Mouse (Mus musculus) embryonic facial prominence, embryonic 14.5 days (tissue): ENCODE data around the gene Eif2ak1. TPM values are rescaled to one million over a fixed set of nuclear protein-coding genes. Genes with fewer than 3 reads are reported as not detected.
A peak's percentile ranks its signal among the peaks of the same experiment; 100 is the strongest.

Experiments
- ATAC-seq: fragments of 200-750 bp; cut with Nextera tagmentation; 2 replicates; pipeline ENCODE4 v1.8.0; 2017; ENCODE audit warnings: low read depth, moderate number of reproducible peaks, moderate TSS enrichment
- DNase-seq: peaks from one replicate; pipeline ENCODE4 v3.0.0-alpha.2; 2015; ENCODE audit warnings: low spot score
- H3K27ac ChIP-seq: fragments of 300-500 bp; sonication (generic); replicated peaks from 2 replicates; pipeline ENCODE4 v1.5.1; 2014; ENCODE audit warnings: low read depth, mild to moderate bottlenecking, low read length, moderate library complexity
- H3K27me3 ChIP-seq: fragments of 300-500 bp; sonication (generic); replicated peaks from 2 replicates; pipeline ENCODE4 v1.6.1; 2014; ENCODE audit warnings: low read length; ENCODE audit not compliant: control insufficient read depth, insufficient read depth
- H3K36me3 ChIP-seq: fragments of 300-500 bp; sonication (generic); 2 replicates; pipeline ENCODE4 v1.6.1; 2014; ENCODE audit warnings: low read length, mixed read lengths; ENCODE audit not compliant: control insufficient read depth, insufficient read depth
- H3K4me1 ChIP-seq: fragments of 300-500 bp; sonication (generic); 2 replicates; pipeline ENCODE4 v1.6.1; 2014; ENCODE audit warnings: antibody characterized with exemption, low read length; ENCODE audit not compliant: control insufficient read depth, insufficient read depth
- H3K4me2 ChIP-seq: fragments of 300-500 bp; sonication (generic); 2 replicates; pipeline ENCODE4 v1.6.1; 2014; ENCODE audit warnings: low read depth, mild to moderate bottlenecking, low read length, moderate library complexity, mixed read lengths
- H3K4me3 ChIP-seq: fragments of 300-500 bp; sonication (generic); 2 replicates; pipeline ENCODE4 v1.5.1; 2014; ENCODE audit warnings: low read depth, mild to moderate bottlenecking, low read length
- H3K9ac ChIP-seq: fragments of 300-500 bp; sonication (generic); 2 replicates; pipeline ENCODE4 v1.6.1; 2014; ENCODE audit warnings: low read depth, mild to moderate bottlenecking, low read length, moderate library complexity, mixed read lengths
- H3K9me3 ChIP-seq: fragments of 300-500 bp; sonication (generic); 2 replicates; pipeline ENCODE4 v1.6.1; 2016; ENCODE audit warnings: low read length; ENCODE audit not compliant: control insufficient read depth
- WGBS: fragments of 180-500 bp; shearing (Covaris S2); extraction: QIAGEN DNeasy Blood & Tissue Kit; methylation state at CpG from one replicate; pipeline ENCODE4 v1.1.7; 2014; 5-methylcytosine and 5-hydroxymethylcytosine counted together
- polyA plus RNA-seq: library from polyadenylated mRNA; unstranded; fragments of >200 nt; fragmentation: Nextera tagmentation; extraction: Ambion mirVana; gene quantifications from 2 replicates; pipeline ENCODE4 v1.2.1, GENCODE M21; 2014

Gene Eif2ak1
- polyA plus RNA-seq, 1 experiment from 2014 or later, result 38.4 TPM

GRCm38 (mm10) chr5:143930656-143931055, 113.1 kb downstream of the Eif2ak1 start:
- WGBS, result 93% methylated on average over 12 of the region's 12 CpGs
- no peak overlapping the region for H3K4me2 ChIP-seq
- no peak overlapping the region for H3K9ac ChIP-seq
- DNase-seq (no peak), ATAC-seq (no peak)
- H3K4me1 ChIP-seq, result no peaks in the 10 kb centered on the region
- H3K36me3 ChIP-seq, result peaks cover 60% of the 10 kb centered on the region
- H3K4me3 ChIP-seq, result no peak overlapping the region
- no peak overlapping the region for H3K27ac ChIP-seq
- no peaks in the 10 kb centered on the region for H3K9me3 ChIP-seq
- H3K27me3 ChIP-seq, result no peaks in the 10 kb centered on the region

- Histone ChIP-seq H3K27me3 (no peaks in the 10 kb centered on the region), H3K4me3 (no peak overlapping the region), H3K9me3 (no peaks in the 10 kb centered on the region), H3K9ac (no peak overlapping the region), H3K4me1 (no peaks in the 10 kb centered on the region), H3K27ac (no peak overlapping the region), H3K36me3 (peaks cover 46% of the 10 kb centered on the region), H3K4me2 (no peak overlapping the region)
- no peak for ATAC-seq
- DNase-seq, result no peak
- 82% methylated on average over 6 of the region's 6 CpGs for WGBS
Measured at GRCm38 (mm10) chr5:143931863-143932580, 114.4 kb downstream of the Eif2ak1 start.

GRCm38 (mm10) chr5:143932831-143933230, 115.2 kb downstream of the Eif2ak1 start, which contains the start of gene Rsph10b:
TSS of gene Rsph10b (plus strand) at chr5:143933035.
- H3K4me1 ChIP-seq, result no peaks in the 10 kb centered on the region

GRCm38 (mm10) chr5:143933414-143933813, 115.8 kb downstream of the Eif2ak1 start:
- no peak overlapping the region for H3K4me2 ChIP-seq
- H3K9ac ChIP-seq, result no peak overlapping the region
- DNase-seq (no peak), ATAC-seq (no peak)
- H3K36me3 ChIP-seq, result peaks cover 37% of the 10 kb centered on the region
- no peaks in the 10 kb centered on the region for H3K9me3 ChIP-seq
- WGBS, result 87% methylated on average over 11 of the region's 11 CpGs
- H3K4me1 ChIP-seq, result no peaks in the 10 kb centered on the region
- H3K27ac ChIP-seq, result no peak overlapping the region
- H3K27me3 ChIP-seq, result no peaks in the 10 kb centered on the region
- H3K4me3 ChIP-seq, result no peak overlapping the region

More at GRCm38 (mm10) chr5:143932831-143933230, 115.2 kb downstream of the Eif2ak1 start, which contains the start of gene Rsph10b:
- Histone ChIP-seq H3K36me3 (peaks cover 42% of the 10 kb centered on the region), H3K27ac (no peak within 1 kb of the TSS), H3K4me3 (no peak within 1 kb of the TSS), H3K9ac (no peak within 1 kb of the TSS), H3K27me3 (no peaks in the 10 kb centered on the region), H3K4me2 (no peak within 1 kb of the TSS; the same call in 1 of the 2 replicates), H3K9me3 (no peaks in the 10 kb centered on the region)
- peak; percentile 13 for DNase-seq
- no peak for ATAC-seq
- 21% methylated on average over 8 of the region's 8 CpGs for WGBS

GRCm38 (mm10) chr5:143933875-143934274, 116.3 kb downstream of the Eif2ak1 start:
- WGBS, result 81% methylated on average over 1 of the region's 1 CpGs
- DNase-seq (no peak), ATAC-seq (no peak)

GRCm38 (mm10) chr5:143936156-143936555, 118.6 kb downstream of the Eif2ak1 start:
- 89% methylated on average over 9 of the region's 9 CpGs for WGBS
- no peak for DNase-seq

More at GRCm38 (mm10) chr5:143933875-143934274, 116.3 kb downstream of the Eif2ak1 start:
- Histone ChIP-seq H3K36me3 (peaks cover 32% of the 10 kb centered on the region), H3K27ac (no peak overlapping the region), H3K4me2 (no peak overlapping the region), H3K9ac (no peak overlapping the region), H3K4me1 (no peaks in the 10 kb centered on the region), H3K9me3 (no peaks in the 10 kb centered on the region), H3K27me3 (no peaks in the 10 kb centered on the region), H3K4me3 (no peak overlapping the region)

GRCm38 (mm10) chr5:143941588-143941987, 124.0 kb downstream of the Eif2ak1 start:
- 27% methylated on average over 10 of the region's 10 CpGs for WGBS
- H3K4me2 ChIP-seq, result no peak overlapping the region; the same call in 1 of the 2 replicates

More at GRCm38 (mm10) chr5:143936156-143936555, 118.6 kb downstream of the Eif2ak1 start:
- peaks cover 11% of the 10 kb centered on the region; the same call in 1 of the 2 replicates for H3K36me3 ChIP-seq
- H3K4me1 ChIP-seq, result no peaks in the 10 kb centered on the region
- ATAC-seq, result no peak
- H3K9ac ChIP-seq, result no peak overlapping the region
- no peak overlapping the region for H3K4me2 ChIP-seq
- no peaks in the 10 kb centered on the region for H3K9me3 ChIP-seq
- H3K4me3 ChIP-seq, result no peak overlapping the region
- no peaks in the 10 kb centered on the region for H3K27me3 ChIP-seq
- no peak overlapping the region for H3K27ac ChIP-seq

GRCm38 (mm10) chr5:143943231-143944125, 125.9 kb downstream of the Eif2ak1 start:
- H3K27ac ChIP-seq, result no peak overlapping the region
- no peak overlapping the region for H3K9ac ChIP-seq
- ATAC-seq (no peak), DNase-seq (no peak)
- no peak overlapping the region for H3K4me2 ChIP-seq
- H3K9me3 ChIP-seq, result 0 out of 2 replicates have a peak, but pooled peaks cover 5% of the 10 kb centered on the region
- no peaks in the 10 kb centered on the region for H3K4me1 ChIP-seq
- H3K27me3 ChIP-seq, result no peaks in the 10 kb centered on the region
- no peak overlapping the region for H3K4me3 ChIP-seq
- no peaks in the 10 kb centered on the region for H3K36me3 ChIP-seq
- WGBS, result 81% methylated on average over 14 of the region's 14 CpGs

More at GRCm38 (mm10) chr5:143941588-143941987, 124.0 kb downstream of the Eif2ak1 start:
- DNase-seq (no peak), ATAC-seq (peak; percentile 60; the same call in 1 of the 2 replicates)
- H3K4me1 ChIP-seq, result no peaks in the 10 kb centered on the region
- no peak overlapping the region for H3K4me3 ChIP-seq
- no peaks in the 10 kb centered on the region for H3K36me3 ChIP-seq
- H3K9ac ChIP-seq, result no peak overlapping the region
- 0 out of 2 replicates have a peak, but pooled peaks cover 5% of the 10 kb centered on the region for H3K9me3 ChIP-seq
- no peaks in the 10 kb centered on the region for H3K27me3 ChIP-seq
- H3K27ac ChIP-seq, result no peak overlapping the region
